In genomic region chr5:88364768-88365167, GRCm38 (mm10) we compare ENCODE assay signal across 9 mouse cellular contexts. TPM values are rescaled to one million over a fixed set of nuclear protein-coding genes. Genes with fewer than 3 reads are reported as not detected.
A peak's percentile ranks its signal among the peaks of the same experiment; 100 is the strongest.
DNase-seq lines count a peak whose midpoint lies in the region; ATAC-seq lines count a peak whose summit lies in the region.
"Had no signal": no experiment of that assay in that cellular context is flagged by ENCODE, and none has a peak within 500 bp of the region (broad histone marks: within the 10 kb centered on the region; RNA-seq: fewer than 3 reads in every experiment).

No protein-coding gene starts in this region.

- H3K4me3 ChIP-seq in neural tube, embryonic 15.5 days (replicated peaks): no peak overlapping the region

- no peaks in the 10 kb centered on the region for H3K36me3 ChIP-seq in neural tube, embryonic 15.5 days

- WGBS in neural tube, embryonic 15.5 days: 6% methylated on average over 5 of the region's 5 CpGs

- no peak overlapping the region for H3K4me2 ChIP-seq in neural tube, embryonic 15.5 days

- DNase-seq in cerebellum, adult 8-10 months: peak; percentile 12
- no peak for DNase-seq in cerebellum, adult 11-12 months
- peak; percentile 24 for DNase-seq in neural tube, embryonic 10.5 days (ENCODE audit: extremely low spot score, low spot score)
- DNase-seq in layer of hippocampus, adult 11-12 months (ENCODE audit: low spot score): peak; percentile 67
- DNase-seq in heart, adult 9 months (ENCODE audit: low spot score in 2 of 2): no peak

- ATAC-seq in neural tube, embryonic 15.5 days (ENCODE audit: low FRiP score): no peak
- peak; percentile 77 for ATAC-seq in common myeloid progenitor, adult 5-6 weeks (replicated peaks; ENCODE audit: low read depth, poor library complexity, severe bottlenecking)
- ATAC-seq in megakaryocyte progenitor cell, adult 5-6 weeks (replicated peaks; ENCODE audit: poor library complexity): peak; percentile 85

- H3K9ac ChIP-seq in neural tube, embryonic 15.5 days (replicated peaks): no peak overlapping the region

- H3K27ac ChIP-seq in neural tube, embryonic 15.5 days (replicated peaks): no peak overlapping the region

- no peaks in the 10 kb centered on the region for H3K4me1 ChIP-seq in neural tube, embryonic 15.5 days

- H3K27me3 ChIP-seq in neural tube, embryonic 15.5 days (replicated peaks): no peaks in the 10 kb centered on the region

- no peaks in the 10 kb centered on the region for H3K9me3 ChIP-seq in neural tube, embryonic 15.5 days (replicated peaks)

RNA-seq across cellular contexts. Expression of gene Amtn, which starts 11.1 kb away (rescaled TPM):
- polyA plus RNA-seq in neural tube, embryonic 15.5 days (2015; fragmentation: Nextera tagmentation; extraction: Ambion mirVana): not detected in 2 replicates
- total RNA-seq in common myeloid progenitor, adult 5-6 weeks (2017): not detected in 2 replicates
- not detected in 2 replicates for total RNA-seq in megakaryocyte progenitor cell, adult 5-6 weeks (2015)
- total RNA-seq in megakaryocyte progenitor cell, adult 5-6 weeks (2017): not detected in 2 replicates
- total RNA-seq: heart, postnatal 10 days had no signal

RNA-seq across cellular contexts. Expression of gene Prol1, which starts 47.7 kb away (rescaled TPM):
- not detected in 2 replicates for polyA plus RNA-seq in neural tube, embryonic 15.5 days (2015; fragmentation: Nextera tagmentation; extraction: Ambion mirVana)
- total RNA-seq in common myeloid progenitor, adult 5-6 weeks (2017): not detected in 2 replicates
- total RNA-seq in megakaryocyte progenitor cell, adult 5-6 weeks (2015): not detected in 2 replicates
- total RNA-seq in megakaryocyte progenitor cell, adult 5-6 weeks (2017): not detected in 2 replicates
- total RNA-seq: heart, postnatal 10 days had no signal

Comparison
In these comparisons a context has a peak if more than half of its experiments do, and no peak if none do; other contexts are left out.
1. DNase-seq: peak in cerebellum, adult 8-10 months (single experiment), neural tube, embryonic 10.5 days (single experiment) and layer of hippocampus, adult 11-12 months (single experiment); none in cerebellum, adult 11-12 months (single experiment) and heart, adult 9 months (0 of 2).